Mouse (Mus musculus) mature B cell (primary cell): Measurements from ENCODE around the gene Mrps35.

Source experiments
- in situ Hi-C: fragments of 300-500 bp; cut with MboI; formaldehyde crosslinking; loops from 2 replicates; pipeline ENCODE4 v1.14.3; 2019

Mrps35 gene

GRCm38 (mm10) chr6:147042291-147043290, at the start of gene Mrps35:
Mrps35 (plus strand) TSS chr6:147042764.
- in situ Hi-C loops: no loop called here

GRCm38 (mm10) chr6:146994236-146994635, 48.3 kb upstream of the Mrps35 start:
- in situ Hi-C loops: no loop called here

- in situ Hi-C loops: no loop called here
Measured at GRCm38 (mm10) chr6:146995391-146995790, 47.2 kb upstream of the Mrps35 start.

GRCm38 (mm10) chr6:146995878-146996277, 46.7 kb upstream of the Mrps35 start:
- in situ Hi-C loops: no loop called here

DNA sequence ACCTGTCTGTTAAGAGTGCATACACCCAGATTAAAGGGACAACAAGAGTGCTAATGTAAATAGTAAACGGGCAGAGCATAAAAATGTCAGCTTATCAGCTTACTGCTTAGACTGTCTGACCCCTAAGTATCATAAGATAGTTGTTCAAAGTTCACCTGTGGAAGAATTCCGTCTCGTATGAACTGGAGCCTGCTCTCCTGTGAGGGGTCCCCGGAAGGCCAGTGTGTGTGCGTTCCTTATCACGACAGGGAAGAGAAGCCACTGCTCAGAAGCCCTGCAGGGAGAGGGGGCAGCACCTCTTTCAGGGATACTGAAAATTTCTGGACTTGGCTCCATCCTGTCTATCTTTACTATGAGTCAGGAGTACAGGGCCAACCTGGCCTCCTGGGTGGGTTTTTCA, 45.6 kb upstream of the Mrps35 start:
- in situ Hi-C loops: no loop called here

DNA sequence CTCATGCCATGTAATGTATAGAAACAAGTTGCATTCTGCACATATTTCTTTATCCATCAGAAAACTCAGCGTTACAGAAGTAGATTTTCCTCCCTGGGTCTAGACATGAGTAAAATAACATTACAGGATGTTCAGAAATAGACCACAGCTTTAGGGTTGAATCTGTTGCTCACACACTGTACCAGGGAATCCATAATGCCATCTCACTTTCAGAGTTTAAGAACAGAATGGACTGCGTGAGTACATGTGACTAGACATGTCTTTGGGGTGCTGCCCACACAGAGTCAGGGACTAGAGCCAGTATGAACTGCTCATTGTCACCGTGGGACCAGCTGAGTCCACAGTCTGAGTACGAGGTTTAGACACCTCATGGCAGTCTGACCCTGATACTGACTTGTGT, 43.9 kb upstream of the Mrps35 start:
- in situ Hi-C loops: no loop called here

DNA sequence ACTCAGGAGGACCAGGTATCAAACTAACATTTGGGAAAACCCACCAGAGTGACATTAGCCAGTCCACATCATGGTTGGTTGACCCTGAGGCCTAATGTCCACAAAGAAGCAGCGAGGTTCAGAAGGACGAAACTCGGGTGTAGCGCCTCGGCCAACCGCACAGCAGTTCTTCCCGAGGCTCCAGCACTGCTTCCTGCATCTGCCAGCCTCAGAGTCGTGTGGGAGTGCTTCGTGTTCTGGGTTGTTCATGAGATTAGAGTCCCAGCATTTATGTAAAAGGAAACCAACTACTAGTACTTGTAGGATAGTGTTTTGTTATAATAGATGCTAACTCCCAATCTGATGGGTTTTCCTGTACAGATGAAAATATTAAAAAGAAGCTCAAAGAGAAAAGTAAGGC, 43.3 kb upstream of the Mrps35 start:
- in situ Hi-C loops: no loop called here

- in situ Hi-C loops: loop anchor here (10.0 to 25.0 kb wide), 2 partner anchors 115 to 238 kb away; no protein-coding TSS in a partner anchor
Measured at GRCm38 (mm10) chr6:146999755-147000154, 42.8 kb upstream of the Mrps35 start.

- in situ Hi-C loops: loop anchor here (10.0 to 25.0 kb wide), 2 partner anchors 107 to 229 kb away; no protein-coding TSS in a partner anchor
Measured at GRCm38 (mm10) chr6:147008148-147008547, 34.4 kb upstream of the Mrps35 start.

GRCm38 (mm10) chr6:147010358-147010757, 32.2 kb upstream of the Mrps35 start:
- in situ Hi-C loops: loop anchor here (25.0 kb wide), 1 partner anchor 227 kb away; no protein-coding TSS in a partner anchor

GRCm38 (mm10) chr6:147010811-147011520, 31.6 kb upstream of the Mrps35 start:
- in situ Hi-C loops: loop anchor here (25.0 kb wide), 1 partner anchor 226 kb away; no protein-coding TSS in a partner anchor

GRCm38 (mm10) chr6:147011555-147011954, 31.0 kb upstream of the Mrps35 start:
- in situ Hi-C loops: loop anchor here (25.0 kb wide), 1 partner anchor 226 kb away; no protein-coding TSS in a partner anchor

GRCm38 (mm10) chr6:147011977-147012376, 30.6 kb upstream of the Mrps35 start:
- in situ Hi-C loops: loop anchor here (25.0 kb wide), 1 partner anchor 225 kb away; no protein-coding TSS in a partner anchor

- in situ Hi-C loops: loop anchor here (25.0 kb wide), 1 partner anchor 224 kb away; no protein-coding TSS in a partner anchor
Measured at GRCm38 (mm10) chr6:147013546-147013945, 29.0 kb upstream of the Mrps35 start.

GRCm38 (mm10) chr6:147017906-147018305, 24.7 kb upstream of the Mrps35 start:
- in situ Hi-C loops: loop anchor here (25.0 kb wide), 1 partner anchor 219 kb away; no protein-coding TSS in a partner anchor

DNA sequence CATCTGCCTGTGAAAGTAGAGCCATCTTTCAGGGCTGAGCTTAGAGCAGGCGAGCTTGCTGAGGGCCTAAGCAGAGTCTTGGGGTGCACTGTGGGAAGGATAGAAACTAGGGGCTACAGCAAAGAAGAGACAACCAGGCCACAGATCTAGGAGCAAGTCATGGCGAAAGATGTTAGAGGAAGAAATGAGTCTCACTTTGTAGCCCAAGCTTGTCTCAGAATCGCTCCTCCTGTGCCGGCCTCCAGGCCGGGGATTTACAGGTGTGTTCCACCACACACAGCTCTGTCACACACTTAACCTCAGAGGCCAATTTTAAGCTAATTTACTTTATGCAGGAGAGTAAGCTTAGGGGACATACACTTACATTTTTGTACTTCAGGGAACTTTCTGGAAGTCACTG, 24.2 kb upstream of the Mrps35 start:
- in situ Hi-C loops: loop anchor here (25.0 kb wide), 1 partner anchor 219 kb away; no protein-coding TSS in a partner anchor

- in situ Hi-C loops: loop anchor here (25.0 kb wide), 1 partner anchor 216 kb away; no protein-coding TSS in a partner anchor
Measured at GRCm38 (mm10) chr6:147021181-147021580, 21.4 kb upstream of the Mrps35 start.

- in situ Hi-C loops: loop anchor here (25.0 kb wide), 1 partner anchor 215 kb away; no protein-coding TSS in a partner anchor
Measured at GRCm38 (mm10) chr6:147022375-147023132, 20.0 kb upstream of the Mrps35 start.

- in situ Hi-C loops: loop anchor here (25.0 kb wide), 1 partner anchor 214 kb away; no protein-coding TSS in a partner anchor
Measured at GRCm38 (mm10) chr6:147023133-147023395, 19.5 kb upstream of the Mrps35 start.

DNA sequence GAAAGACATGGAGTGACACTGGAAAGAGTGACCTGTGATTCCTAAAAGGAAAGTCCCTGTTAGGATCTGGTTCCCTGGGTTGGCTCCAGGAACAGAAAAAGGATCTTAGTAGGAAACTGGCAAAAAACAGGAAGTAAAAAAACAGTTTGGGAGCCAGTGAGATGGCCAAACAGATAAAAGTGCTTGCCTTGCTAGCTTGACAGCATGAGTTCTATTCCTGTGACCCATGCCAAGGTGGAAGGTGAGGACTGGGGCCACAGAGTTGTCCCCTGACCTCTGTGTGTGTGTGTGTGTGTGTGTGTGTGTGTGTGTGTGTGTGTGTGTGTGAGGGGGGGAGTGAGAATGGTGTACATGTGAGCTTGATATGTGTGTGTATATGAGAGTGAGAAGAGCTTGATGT, 19.0 kb upstream of the Mrps35 start:
- in situ Hi-C loops: loop anchor here (25.0 kb wide), 1 partner anchor 214 kb away; no protein-coding TSS in a partner anchor

- in situ Hi-C loops: loop anchor here (25.0 kb wide), 1 partner anchor 213 kb away; no protein-coding TSS in a partner anchor
Measured at GRCm38 (mm10) chr6:147024761-147025160, 17.8 kb upstream of the Mrps35 start.
